Mouse (Mus musculus) liver, embryonic 14.5 days (tissue): ENCODE measurements around the gene Fbxl12.

Experiments
- CTCF ChIP-seq: IDR thresholded peaks from 2 replicates; pipeline ENCODE4 v1.5.1; 2016; ENCODE audit warnings: antibody characterized with exemption, low read depth, control low read depth
- EP300 ChIP-seq: IDR thresholded peaks from 2 replicates; pipeline ENCODE4 v1.6.1; 2016; ENCODE audit warnings: antibody characterized with exemption, low read depth

GRCm38 (mm10) chr9:20651602-20652259 is 7.2 kb upstream of the Fbxl12 start, which contains the start of gene Pin1:
- TF ChIP-seq CTCF (no peak), EP300 (no peak; the same call in 1 of the 2 replicates)
